Mouse (Mus musculus) hindbrain, embryonic 11.5 days (tissue): ENCODE data around the gene Sppl2b. TPM values are rescaled to one million over a fixed set of nuclear protein-coding genes. Genes with fewer than 3 reads are reported as not detected.

Source experiments
- ATAC-seq: fragments of 200-750 bp; cut with Nextera tagmentation; 2 replicates; pipeline ENCODE4 v1.8.0; 2017; ENCODE audit warnings: mild to moderate bottlenecking, moderate TSS enrichment, moderate library complexity; ENCODE audit not compliant: low FRiP score
- DNase-seq: peaks from one replicate; pipeline ENCODE4 v3.0.0-alpha.2; 2015; ENCODE audit warnings: low spot score
- H3K27ac ChIP-seq: fragments of 300-500 bp; sonication (generic); 2 replicates; pipeline ENCODE4 v1.5.1; 2014; ENCODE audit warnings: mild to moderate bottlenecking, low read depth, low read length
- H3K27me3 ChIP-seq: fragments of 300-500 bp; sonication (generic); 2 replicates; pipeline ENCODE4 v1.6.1; 2014; ENCODE audit warnings: mild to moderate bottlenecking, low read length, moderate library complexity, mixed read lengths; ENCODE audit not compliant: control insufficient read depth, insufficient read depth
- H3K36me3 ChIP-seq: fragments of 300-500 bp; sonication (generic); 2 replicates; pipeline ENCODE4 v1.6.1; 2014; ENCODE audit warnings: mild to moderate bottlenecking, low read length, moderate library complexity, mixed read lengths; ENCODE audit not compliant: control insufficient read depth, insufficient read depth
- H3K4me1 ChIP-seq: fragments of 300-500 bp; sonication (generic); replicated peaks from 2 replicates; pipeline ENCODE4 v1.6.1; 2014; ENCODE audit warnings: low read length, mixed read lengths; ENCODE audit not compliant: control insufficient read depth, insufficient read depth
- H3K4me2 ChIP-seq: fragments of 300-500 bp; sonication (generic); replicated peaks from 2 replicates; pipeline ENCODE4 v1.6.1; 2014; ENCODE audit warnings: mild to moderate bottlenecking, low read depth, low read length
- H3K4me3 ChIP-seq: fragments of 300-500 bp; sonication (generic); 2 replicates; pipeline ENCODE4 v1.5.1; 2014; ENCODE audit warnings: low read depth, low read length
- H3K9ac ChIP-seq: fragments of 300-500 bp; sonication (generic); 2 replicates; pipeline ENCODE4 v1.6.1; 2014; ENCODE audit warnings: low read depth, low read length
- H3K9me3 ChIP-seq: fragments of 300-500 bp; sonication (generic); 2 replicates; pipeline ENCODE4 v1.6.1; 2016; ENCODE audit warnings: low read length; ENCODE audit not compliant: control insufficient read depth
- WGBS: fragments of 180-500 bp; shearing (Covaris S2); extraction: QIAGEN DNeasy Blood & Tissue Kit; methylation state at CpG from one replicate; pipeline ENCODE4 v1.1.7; 2014; 5-methylcytosine and 5-hydroxymethylcytosine counted together
- polyA plus RNA-seq: library from polyadenylated mRNA; unstranded; fragments of >200 nt; fragmentation: Nextera tagmentation; extraction: Ambion mirVana; gene quantifications from 2 replicates; pipeline ENCODE4 v1.2.1, GENCODE M21; 2014

Gene Sppl2b
- polyA plus RNA-seq, 1 experiment from 2014 or later: 25.1 TPM

DNA sequence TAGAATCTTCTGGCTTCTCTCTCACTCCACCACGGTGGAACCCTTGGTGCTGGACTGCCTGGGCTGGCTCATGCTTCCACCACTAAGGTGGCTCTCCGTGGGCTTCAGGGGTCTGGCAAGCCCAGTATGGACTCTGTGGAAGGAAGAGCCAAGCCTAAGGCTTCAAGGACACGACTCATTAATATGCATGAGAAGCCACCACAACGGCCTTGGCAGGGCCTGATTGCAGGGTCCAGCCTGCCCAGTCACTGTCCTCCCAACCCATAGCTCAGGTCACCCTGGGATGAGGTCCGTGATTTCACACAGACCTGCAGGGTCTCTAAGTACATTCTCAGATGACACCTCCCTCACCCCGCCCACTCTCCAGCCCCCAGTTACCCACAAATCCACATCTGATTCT lies 15.2 kb upstream of the Sppl2b start:
- no peaks in the 10 kb centered on the region for H3K9me3 ChIP-seq
- H3K4me2 ChIP-seq: no peak overlapping the region
- H3K36me3 ChIP-seq: no peaks in the 10 kb centered on the region
- no peak for DNase-seq
- no peak overlapping the region for H3K27ac ChIP-seq
- 61% methylated on average over 6 of the region's 6 CpGs for WGBS
- H3K9ac ChIP-seq: no peak overlapping the region
- no peak for ATAC-seq
- peaks cover 52% of the 10 kb centered on the region for H3K27me3 ChIP-seq
- no peak overlapping the region for H3K4me3 ChIP-seq
- no peaks in the 10 kb centered on the region; the same call in none of the 2 replicates for H3K4me1 ChIP-seq

DNA sequence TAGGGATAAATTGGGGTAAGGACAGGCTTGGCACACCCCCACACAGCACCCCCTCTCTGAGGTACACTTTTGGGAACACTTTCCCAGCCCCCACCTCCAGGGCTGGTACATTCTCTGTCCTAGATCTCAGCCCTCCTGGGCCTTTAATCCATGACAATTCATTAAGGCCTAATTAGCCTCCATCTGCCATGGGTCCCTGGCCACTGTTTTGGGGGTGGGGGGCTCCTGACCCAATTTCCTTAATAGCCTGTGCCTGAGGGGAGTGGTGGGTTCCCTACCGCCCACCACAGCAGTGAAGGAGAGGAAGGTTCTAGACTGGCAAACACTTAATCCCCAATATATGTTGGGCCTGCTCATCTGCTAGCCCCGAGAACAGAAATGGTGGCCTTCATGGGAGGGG lies 13.4 kb upstream of the Sppl2b start:
- 93% methylated on average over 2 of the region's 2 CpGs for WGBS
- Histone ChIP-seq H3K36me3 (no peaks in the 10 kb centered on the region), H3K9me3 (no peaks in the 10 kb centered on the region), H3K27ac (no peak overlapping the region), H3K4me2 (no peak overlapping the region), H3K4me3 (no peak overlapping the region), H3K9ac (no peak overlapping the region), H3K4me1 (no peaks in the 10 kb centered on the region; the same call in 1 of the 2 replicates), H3K27me3 (peaks cover 40% of the 10 kb centered on the region)
- DNase-seq (no peak), ATAC-seq (no peak)

DNA sequence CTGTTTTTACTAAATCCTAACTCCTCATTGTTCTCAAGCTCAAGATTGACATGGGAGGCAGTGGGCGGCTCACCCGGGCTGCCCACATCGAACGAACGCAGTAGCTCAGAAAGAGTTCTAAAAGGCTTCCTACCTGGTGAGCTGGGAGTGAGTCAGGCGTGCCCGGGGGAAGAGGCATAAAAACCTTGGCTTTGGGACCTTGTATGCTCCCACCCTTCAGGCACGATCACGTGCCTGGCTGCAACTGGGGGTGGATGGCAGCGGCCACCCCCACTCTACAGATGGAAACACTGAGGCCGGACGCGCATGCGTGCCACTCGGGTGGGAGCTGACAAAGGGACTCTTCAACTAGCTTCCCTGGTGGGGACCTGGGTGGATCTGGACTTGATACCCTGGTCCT lies 12.7 kb upstream of the Sppl2b start:
- H3K4me3 ChIP-seq: no peak overlapping the region
- no peaks in the 10 kb centered on the region; the same call in 1 of the 2 replicates for H3K4me1 ChIP-seq
- 84% methylated on average over 15 of the region's 15 CpGs for WGBS
- no peak for DNase-seq
- no peak overlapping the region for H3K9ac ChIP-seq
- H3K36me3 ChIP-seq: no peaks in the 10 kb centered on the region
- no peaks in the 10 kb centered on the region for H3K9me3 ChIP-seq
- no peak overlapping the region for H3K4me2 ChIP-seq
- peaks cover 38% of the 10 kb centered on the region for H3K27me3 ChIP-seq
- no peak overlapping the region for H3K27ac ChIP-seq
- ATAC-seq: no peak

DNA sequence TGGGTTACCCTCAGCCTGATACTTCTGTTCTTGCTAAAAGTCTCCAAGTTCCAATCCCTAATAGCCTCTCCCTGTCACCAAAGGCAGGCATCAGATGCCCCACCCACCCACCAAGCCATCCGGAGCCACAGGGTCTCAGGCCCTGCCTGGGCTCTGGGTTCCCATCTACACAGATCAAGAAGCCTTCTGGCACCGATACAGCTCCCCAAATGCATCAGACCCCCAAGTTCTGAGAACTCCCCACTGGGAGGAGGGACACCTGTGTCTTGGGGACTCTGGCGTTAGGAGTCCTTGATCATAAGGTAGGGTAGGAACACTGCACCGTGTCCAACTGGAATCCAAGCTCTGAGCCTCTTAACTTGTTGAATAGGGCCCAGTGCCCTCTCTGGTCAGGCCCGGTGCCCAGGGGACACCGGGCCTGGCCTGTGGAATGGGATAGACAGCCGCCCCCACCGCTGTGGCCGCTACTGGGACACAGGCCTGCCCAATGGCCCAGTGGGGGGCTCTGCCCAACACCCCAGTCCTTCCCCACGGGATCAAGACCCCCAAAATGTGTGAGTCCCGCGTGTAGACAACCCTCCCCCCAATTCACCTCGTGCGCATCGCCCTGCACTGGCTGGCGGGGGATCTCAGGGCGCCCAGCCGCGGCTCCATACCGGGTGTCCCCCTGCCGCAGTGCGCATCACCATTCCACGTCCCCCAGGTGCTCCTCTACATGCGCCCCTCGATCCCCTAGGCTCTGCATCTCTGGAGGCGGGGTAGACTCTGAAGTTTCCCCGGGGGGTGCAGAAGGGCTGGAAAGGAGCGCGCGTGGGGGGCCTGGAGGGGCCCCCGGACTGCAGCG lies 11.8 kb upstream of the Sppl2b start:
- H3K4me2 ChIP-seq: peak overlapping the region; percentile 72
- peak overlapping the region; percentile 47 for H3K9ac ChIP-seq
- ATAC-seq: no peak
- H3K9me3 ChIP-seq: no peaks in the 10 kb centered on the region
- H3K27ac ChIP-seq: no peak overlapping the region
- peak overlapping the region; percentile 31 for H3K4me3 ChIP-seq
- 13% methylated on average over 27 of the region's 32 CpGs for WGBS
- H3K36me3 ChIP-seq: no peaks in the 10 kb centered on the region
- H3K4me1 ChIP-seq: no peaks in the 10 kb centered on the region; the same call in 1 of the 2 replicates
- H3K27me3 ChIP-seq: peaks cover 38% of the 10 kb centered on the region
- no peak for DNase-seq

DNA sequence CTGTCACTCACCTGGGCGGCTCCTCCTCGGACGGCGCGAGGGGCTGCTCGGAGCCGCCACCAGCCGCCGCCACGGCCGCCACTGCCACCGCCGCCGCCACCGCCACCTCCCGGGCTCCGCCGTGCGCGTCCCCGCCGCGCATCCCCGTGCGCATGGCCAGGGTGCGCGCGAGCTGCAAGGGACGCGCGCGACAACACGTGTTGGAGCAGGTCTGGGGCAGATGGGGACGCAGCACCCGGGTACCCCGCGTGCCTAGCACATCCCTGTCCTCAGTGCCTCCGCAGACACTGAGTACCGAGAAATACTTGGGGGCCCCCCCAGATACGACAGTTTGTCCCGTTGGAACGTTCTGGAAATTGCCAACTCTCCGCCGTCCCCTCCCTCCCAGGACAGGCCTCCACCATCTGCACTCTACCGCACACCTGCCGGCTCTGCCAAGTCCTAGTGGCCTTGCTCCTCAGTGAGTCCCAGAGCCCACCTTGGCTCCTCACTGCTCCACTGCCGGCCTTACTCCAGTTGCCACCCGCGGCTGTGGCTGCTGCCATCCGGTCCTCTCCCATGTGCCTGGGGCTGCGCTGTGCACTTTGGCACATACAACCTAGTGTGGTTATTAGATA lies 11.0 kb upstream of the Sppl2b start, which contains the start of gene Lingo3:
TSS of gene Lingo3 (minus strand) at position 109 of the 617 bp plus-strand sequence.
- Histone ChIP-seq H3K4me1 (no peaks in the 10 kb centered on the region; the same call in 1 of the 2 replicates), H3K4me2 (peak within 1 kb of the TSS; percentile 72), H3K9me3 (no peaks in the 10 kb centered on the region), H3K27ac (no peak within 1 kb of the TSS), H3K36me3 (no peaks in the 10 kb centered on the region), H3K4me3 (peak within 1 kb of the TSS; percentile 31), H3K27me3 (peaks cover 38% of the 10 kb centered on the region), H3K9ac (peak within 1 kb of the TSS; percentile 47)
- DNase-seq (peak; percentile 53), ATAC-seq (no peak; the same call in 1 of the 2 replicates)
- 4% methylated on average over 49 of the region's 51 CpGs for WGBS

DNA sequence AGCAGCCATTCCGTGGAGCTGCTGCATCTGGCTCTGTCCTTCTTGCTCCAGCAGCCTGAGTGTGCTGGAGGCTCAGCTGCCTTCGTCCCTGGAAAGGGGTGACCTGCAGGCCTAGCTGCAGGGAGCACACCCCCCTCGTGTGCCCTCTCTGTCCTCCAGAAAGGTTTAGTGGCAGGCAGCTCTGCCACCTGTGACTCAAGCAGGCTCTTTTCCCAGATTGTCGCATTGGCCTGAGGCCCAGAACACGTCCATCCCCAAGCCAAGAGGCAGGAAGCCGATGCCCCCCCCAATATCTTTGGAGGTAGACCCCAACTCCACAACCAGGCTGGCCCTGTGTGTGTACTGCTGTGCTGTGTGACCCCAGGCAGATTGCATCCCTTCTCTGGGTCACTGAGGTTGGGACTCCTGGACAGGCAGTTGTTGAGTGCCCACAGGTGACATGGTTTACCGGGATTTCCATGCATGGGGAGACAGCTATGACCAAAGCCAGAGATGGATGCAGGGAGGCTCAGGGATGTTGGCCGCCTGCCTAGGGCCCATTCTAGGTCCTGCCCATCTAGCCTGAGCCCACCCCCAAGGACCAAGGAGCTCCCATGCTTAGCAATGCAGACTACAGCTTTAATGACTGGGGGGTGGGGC lies 9.9 kb upstream of the Sppl2b start:
- WGBS: 55% methylated on average over 8 of the region's 8 CpGs

DNA sequence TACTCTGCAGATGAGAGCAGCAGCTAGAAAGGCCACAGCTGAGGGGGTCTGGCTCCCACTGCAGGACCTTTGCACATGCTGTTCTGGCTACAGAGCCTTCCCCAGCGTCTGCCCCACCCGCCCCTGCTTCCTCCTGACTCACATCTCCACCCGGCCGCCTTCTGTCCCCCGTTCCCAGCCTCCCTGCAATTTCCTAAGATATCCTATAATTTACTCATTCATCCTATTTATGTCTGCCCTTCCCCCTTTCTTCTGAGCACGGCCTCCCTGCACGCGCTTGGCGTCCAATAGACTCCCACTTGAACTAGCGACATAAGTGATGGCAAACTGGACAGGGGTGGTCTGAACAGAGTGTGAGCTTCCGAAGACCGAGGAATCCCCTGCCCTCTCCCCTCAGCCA lies 9.3 kb upstream of the Sppl2b start:
- ATAC-seq: no peak
- DNase-seq: no peak
- H3K27ac ChIP-seq: no peak overlapping the region
- H3K4me1 ChIP-seq: no peaks in the 10 kb centered on the region; the same call in 1 of the 2 replicates
- no peaks in the 10 kb centered on the region for H3K36me3 ChIP-seq
- H3K9me3 ChIP-seq: no peaks in the 10 kb centered on the region
- no peak overlapping the region for H3K4me2 ChIP-seq
- H3K9ac ChIP-seq: no peak overlapping the region
- no peak overlapping the region for H3K4me3 ChIP-seq
- peaks cover 38% of the 10 kb centered on the region for H3K27me3 ChIP-seq
- WGBS: 93% methylated on average over 12 of the region's 12 CpGs

More for the DNA sequence above, 9.9 kb upstream of the Sppl2b start:
- Histone ChIP-seq H3K27me3 (peaks cover 38% of the 10 kb centered on the region), H3K4me1 (no peaks in the 10 kb centered on the region; the same call in 1 of the 2 replicates), H3K27ac (no peak overlapping the region), H3K4me3 (no peak overlapping the region), H3K9me3 (no peaks in the 10 kb centered on the region), H3K9ac (no peak overlapping the region), H3K36me3 (no peaks in the 10 kb centered on the region), H3K4me2 (no peak overlapping the region)
- ATAC-seq (no peak), DNase-seq (no peak)

DNA sequence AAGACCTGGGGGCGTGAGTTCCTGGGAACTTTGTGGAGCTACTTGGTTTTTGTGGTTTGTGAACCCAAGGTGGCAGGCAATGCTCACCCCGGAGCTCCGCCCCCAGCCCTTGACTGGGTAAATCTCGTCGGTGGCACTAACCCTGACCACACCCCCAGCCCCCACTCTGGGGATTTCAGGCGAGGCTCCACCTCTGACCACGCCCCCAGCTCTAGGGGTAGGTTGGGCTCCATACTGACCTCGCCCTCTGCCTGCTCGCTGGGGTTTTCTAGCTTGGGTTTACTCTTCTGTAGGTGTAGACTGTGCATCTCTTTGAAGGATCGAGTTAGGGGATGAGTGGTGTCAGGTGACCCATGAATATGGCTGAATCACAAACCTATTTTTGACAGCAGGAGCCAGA lies 6.5 kb upstream of the Sppl2b start:
- ATAC-seq: no peak
- Histone ChIP-seq H3K27ac (no peak overlapping the region), H3K9me3 (no peaks in the 10 kb centered on the region), H3K27me3 (peaks cover 19% of the 10 kb centered on the region), H3K4me1 (no peaks in the 10 kb centered on the region; the same call in 1 of the 2 replicates), H3K36me3 (no peaks in the 10 kb centered on the region), H3K4me2 (no peak overlapping the region), H3K9ac (no peak overlapping the region), H3K4me3 (no peak overlapping the region)
- WGBS: 12% methylated on average over 10 of the region's 10 CpGs
- no peak for DNase-seq
